Mouse (Mus musculus): ENCODE results near the gene Krt84.

Krt84 gene

GRCm38 (mm10) chr15:101532720-101533119 is at the start of gene Krt84:
Gene Krt84 (minus strand): TSS chr15:101532820.
- ChIA-PET CTCF (interaction anchor here in 2 of 4 experiments (0.6 to 1.7 kb wide), 5 partner anchors 10 to 451 kb away, joined by 3 to 8 read pairs (median 4); no protein-coding TSS in a partner anchor), POLR2A (interaction anchor here in 2 of 4 experiments (0.7 kb wide), 2 partner anchors 492 to 779 kb away, joined by 3 read pairs; no protein-coding TSS in a partner anchor)

GRCm38 (mm10) chr15:101581701-101582100 is 49.1 kb upstream of the Krt84 start:
- POLR2A ChIA-PET: no interaction called here
- CTCF ChIA-PET: no interaction called here

GRCm38 (mm10) chr15:101575506-101575905 is 42.9 kb upstream of the Krt84 start:
- POLR2A ChIA-PET: interaction anchor here in 1 of 4 experiments (0.6 kb wide), 1 partner anchor 12 kb away, joined by 4 read pairs; no protein-coding TSS in a partner anchor
- CTCF ChIA-PET: interaction anchor here in 1 of 4 experiments (0.5 to 1.4 kb wide), 2 partner anchors 13 to 236 kb away, joined by 3 to 5 read pairs; no protein-coding TSS in a partner anchor

GRCm38 (mm10) chr15:101573796-101574345 is 41.3 kb upstream of the Krt84 start, which contains the start of gene Krt75:
Gene Krt75 (minus strand): TSS chr15:101573904.
- CTCF ChIA-PET: interaction anchor here in 1 of 4 experiments (0.7 to 1.0 kb wide), 3 partner anchors 14 to 491 kb away, joined by 3 to 4 read pairs (median 3); no protein-coding TSS in a partner anchor
- POLR2A ChIA-PET: interaction anchor here in 1 of 4 experiments (0.6 kb wide), 1 partner anchor 397 kb away, joined by 3 read pairs; no protein-coding TSS in a partner anchor

GRCm38 (mm10) chr15:101567780-101568179 is 35.2 kb upstream of the Krt84 start:
- POLR2A ChIA-PET: no interaction called here
- CTCF ChIA-PET: interaction anchor here (0.6 to 1.9 kb wide), 10 partner anchors 20 to 794 kb away, joined by 3 to 7 read pairs (median 3); no protein-coding TSS in a partner anchor

GRCm38 (mm10) chr15:101562850-101563249 is 30.2 kb upstream of the Krt84 start, which contains the start of gene Krt90:
Gene Krt90 (minus strand): TSS chr15:101562950.
- POLR2A ChIA-PET: interaction anchor here in 1 of 4 experiments (1.3 kb wide), 1 partner anchor 8 kb away, joined by 3 read pairs; no protein-coding TSS in a partner anchor
- CTCF ChIA-PET: no interaction called here

- CTCF ChIA-PET: interaction anchor here in 2 of 4 experiments (0.7 to 1.1 kb wide), 3 partner anchors 16 to 426 kb away, joined by 3 to 4 read pairs (median 4); no protein-coding TSS in a partner anchor
- POLR2A ChIA-PET: interaction anchor here in 1 of 4 experiments (1.1 kb wide), 1 partner anchor 14 kb away, joined by 3 read pairs; no protein-coding TSS in a partner anchor
Observed at GRCm38 (mm10) chr15:101558034-101558646, 25.5 kb upstream of the Krt84 start.

- ChIA-PET POLR2A (no interaction called here), CTCF (interaction anchor here in 3 of 4 experiments (0.7 to 2.7 kb wide), 10 partner anchors 11 to 431 kb away, joined by 3 to 13 read pairs (median 3); no protein-coding TSS in a partner anchor)
Observed at GRCm38 (mm10) chr15:101553169-101553568, 20.5 kb upstream of the Krt84 start.

GRCm38 (mm10) chr15:101552188-101552587 is 19.6 kb upstream of the Krt84 start:
- POLR2A ChIA-PET: no interaction called here

GRCm38 (mm10) chr15:101550567-101550966 is 17.9 kb upstream of the Krt84 start, which contains the start of gene Krt82:
Gene Krt82 (minus strand): TSS chr15:101550667.
- POLR2A ChIA-PET: no interaction called here
- CTCF ChIA-PET: no interaction called here

More at GRCm38 (mm10) chr15:101552188-101552587, 19.6 kb upstream of the Krt84 start:
- CTCF ChIA-PET: interaction anchor here in 1 of 4 experiments (0.8 to 1.3 kb wide), 2 partner anchors 220 to 432 kb away, joined by 3 to 4 read pairs; no protein-coding TSS in a partner anchor

GRCm38 (mm10) chr15:101544478-101544877 is 11.9 kb upstream of the Krt84 start:
- POLR2A ChIA-PET: interaction anchor here in 1 of 4 experiments (0.5 kb wide), 1 partner anchor 1928 kb away, joined by 4 read pairs; no protein-coding TSS in a partner anchor

GRCm38 (mm10) chr15:101542543-101542942 is 9.9 kb upstream of the Krt84 start:
- CTCF ChIA-PET: interaction anchor here (0.6 to 3.8 kb wide), 23 partner anchors 10 to 929 kb away, joined by 3 to 16 read pairs (median 3); partner anchors contain the start of gene Krt84 (in 1 of the 4)
- POLR2A ChIA-PET: interaction anchor here in 1 of 4 experiments (1.1 kb wide), 1 partner anchor 13 kb away, joined by 5 read pairs; no protein-coding TSS in a partner anchor

More at GRCm38 (mm10) chr15:101544478-101544877, 11.9 kb upstream of the Krt84 start:
- CTCF ChIA-PET: interaction anchor here in 2 of 4 experiments (0.7 to 3.6 kb wide), 2 partner anchors 440 kb away, joined by 3 to 16 read pairs; no protein-coding TSS in a partner anchor

GRCm38 (mm10) chr15:101538580-101538900 is 5.9 kb upstream of the Krt84 start:
- ChIA-PET POLR2A (interaction anchor here in 1 of 4 experiments (0.6 kb wide), 1 partner anchor 882 kb away, joined by 3 read pairs; no protein-coding TSS in a partner anchor), CTCF (interaction anchor here (0.6 to 3.0 kb wide), 23 partner anchors 11 to 713 kb away, joined by 3 to 26 read pairs (median 3); no protein-coding TSS in a partner anchor)

- ChIA-PET CTCF (interaction anchor here (0.6 to 3.0 kb wide), 27 partner anchors 8 to 713 kb away, joined by 3 to 26 read pairs (median 3); no protein-coding TSS in a partner anchor), POLR2A (interaction anchor here in 1 of 4 experiments (0.6 to 0.7 kb wide), 2 partner anchors 9 to 882 kb away, joined by 3 read pairs; no protein-coding TSS in a partner anchor)
Observed at GRCm38 (mm10) chr15:101537864-101538579, 5.4 kb upstream of the Krt84 start.

- ChIA-PET POLR2A (no interaction called here), CTCF (interaction anchor here in 2 of 4 experiments (0.6 to 3.0 kb wide), 3 partner anchors 17 to 437 kb away, joined by 3 to 21 read pairs (median 7); no protein-coding TSS in a partner anchor)
Observed at GRCm38 (mm10) chr15:101536054-101536850, 3.6 kb upstream of the Krt84 start.

GRCm38 (mm10) chr15:101522556-101523232 is 9.9 kb downstream of the Krt84 start:
- POLR2A ChIA-PET: no interaction called here

GRCm38 (mm10) chr15:101519792-101520191 is 12.8 kb downstream of the Krt84 start:
- POLR2A ChIA-PET: interaction anchor here in 2 of 4 experiments (0.8 to 1.8 kb wide), 2 partner anchors 464 kb away, joined by 3 to 6 read pairs; no protein-coding TSS in a partner anchor

More at GRCm38 (mm10) chr15:101522556-101523232, 9.9 kb downstream of the Krt84 start:
- CTCF ChIA-PET: no interaction called here

More at GRCm38 (mm10) chr15:101519792-101520191, 12.8 kb downstream of the Krt84 start:
- CTCF ChIA-PET: interaction anchor here (0.6 to 3.4 kb wide), 26 partner anchors 18 to 1544 kb away, joined by 3 to 47 read pairs (median 4); no protein-coding TSS in a partner anchor

Data from embryonic stem cell, embryonic (primary cell).